19 mouse cellular contexts compared by ENCODE assay signal in genomic region chr4:127353951-127354438, GRCm38 (mm10). TPM values are rescaled to one million over a fixed set of nuclear protein-coding genes. Genes with fewer than 3 reads are reported as not detected.
DNase-seq lines count a peak whose midpoint lies in the region; ATAC-seq lines count a peak whose summit lies in the region.
"Had no signal": no experiment of that assay in that cellular context is flagged by ENCODE, and none has a peak within 500 bp of the region (broad histone marks: within the 10 kb centered on the region; RNA-seq: fewer than 3 reads in every experiment).

Gene Gjb4, minus strand, starts transcription at chr4:127354081.

- no peaks in the 10 kb centered on the region for H3K36me3 ChIP-seq in embryonic facial prominence, embryonic 13.5 days
- no peaks in the 10 kb centered on the region for H3K36me3 ChIP-seq in embryonic facial prominence, embryonic 10.5 days (replicated peaks)
- H3K36me3 ChIP-seq in hindbrain, embryonic 10.5 days: no peaks in the 10 kb centered on the region
- no peaks in the 10 kb centered on the region for H3K36me3 ChIP-seq in hindbrain, embryonic 11.5 days (ENCODE audit: control insufficient read depth, insufficient read depth, low read length)
- H3K36me3 ChIP-seq in midbrain, embryonic 10.5 days: no peaks in the 10 kb centered on the region
- no peaks in the 10 kb centered on the region for H3K36me3 ChIP-seq in midbrain, embryonic 14.5 days (ENCODE audit: control insufficient read depth, insufficient read depth, low read length)
- H3K36me3 ChIP-seq: limb, embryonic 13.5 days had no signal

- no peaks in the 10 kb centered on the region for H3K9me3 ChIP-seq in embryonic facial prominence, embryonic 13.5 days
- no peaks in the 10 kb centered on the region for H3K9me3 ChIP-seq in embryonic facial prominence, embryonic 10.5 days
- H3K9me3 ChIP-seq in hindbrain, embryonic 10.5 days: no peaks in the 10 kb centered on the region
- no peaks in the 10 kb centered on the region for H3K9me3 ChIP-seq in hindbrain, embryonic 11.5 days (ENCODE audit: control insufficient read depth, low read length)
- H3K9me3 ChIP-seq in midbrain, embryonic 10.5 days (replicated peaks): no peaks in the 10 kb centered on the region
- no peaks in the 10 kb centered on the region for H3K9me3 ChIP-seq in midbrain, embryonic 14.5 days (ENCODE audit: control insufficient read depth, low read length)
- H3K9me3 ChIP-seq: limb, embryonic 13.5 days had no signal

- 24% methylated on average over 8 of the region's 8 CpGs for WGBS in embryonic facial prominence, embryonic 13.5 days
- 39% methylated on average over 8 of the region's 8 CpGs for WGBS in embryonic facial prominence, embryonic 10.5 days
- WGBS in hindbrain, embryonic 10.5 days: 37% methylated on average over 8 of the region's 8 CpGs
- 50% methylated on average over 8 of the region's 8 CpGs for WGBS in hindbrain, embryonic 11.5 days
- WGBS in midbrain, embryonic 10.5 days: 53% methylated on average over 8 of the region's 8 CpGs
- WGBS in midbrain, embryonic 14.5 days: 27% methylated on average over 8 of the region's 8 CpGs

- H3K4me2 ChIP-seq in embryonic facial prominence, embryonic 13.5 days: no peak within 1 kb of the TSS
- no peak within 1 kb of the TSS for H3K4me2 ChIP-seq in hindbrain, embryonic 11.5 days (replicated peaks; ENCODE audit: low read depth, low read length)
- H3K4me2 ChIP-seq in midbrain, embryonic 14.5 days (ENCODE audit: low read length): no peak within 1 kb of the TSS
- H3K4me2 ChIP-seq: limb, embryonic 13.5 days had no signal

- no peak within 1 kb of the TSS for H3K9ac ChIP-seq in embryonic facial prominence, embryonic 13.5 days
- no peak within 1 kb of the TSS for H3K9ac ChIP-seq in hindbrain, embryonic 11.5 days (ENCODE audit: low read depth, low read length)
- no peak within 1 kb of the TSS for H3K9ac ChIP-seq in midbrain, embryonic 14.5 days (replicated peaks; ENCODE audit: low read length)
- H3K9ac ChIP-seq: forebrain, postnatal 0 days; limb, embryonic 13.5 days had no signal

- peak; percentile 21; the same call in 1 of the 2 replicates for ATAC-seq in embryonic facial prominence, embryonic 13.5 days (ENCODE audit: insufficient number of reproducible peaks, insufficient read depth, low FRiP score, low TSS enrichment, low read depth)
- no peak for ATAC-seq in hindbrain, embryonic 11.5 days (ENCODE audit: low FRiP score)
- no peak for ATAC-seq in midbrain, embryonic 14.5 days (ENCODE audit: low FRiP score, low TSS enrichment)
- ATAC-seq in megakaryocyte progenitor cell, adult 5-6 weeks (replicated peaks; ENCODE audit: poor library complexity): no peak
- ATAC-seq: activated CD4-positive, CD25-positive, alpha-beta regulatory T cell, adult 4 months; forebrain, postnatal 0 days; inflammation-experienced regulatory T-cells, adult 6 months had no signal

- DNase-seq in embryonic facial prominence, embryonic 10.5 days (ENCODE audit: low spot score): no peak
- no peak for DNase-seq in hindbrain, embryonic 10.5 days (ENCODE audit: low spot score)
- no peak for DNase-seq in hindbrain, embryonic 11.5 days (ENCODE audit: low spot score)
- DNase-seq in midbrain, embryonic 10.5 days (ENCODE audit: low spot score): no peak
- no peak for DNase-seq in midbrain, embryonic 14.5 days
- no peak for DNase-seq in left cerebral cortex, adult 8-10 months (ENCODE audit: low spot score in 2 of 2)
- DNase-seq: cerebellum, adult 11 months; cerebellum, postnatal 36 days; forebrain, postnatal 0 days; gastrocnemius, postnatal 14 days; thymus, adult 18-20 months had no signal

- no peak within 1 kb of the TSS for H3K4me3 ChIP-seq in embryonic facial prominence, embryonic 13.5 days
- H3K4me3 ChIP-seq in embryonic facial prominence, embryonic 10.5 days: no peak within 1 kb of the TSS
- no peak within 1 kb of the TSS for H3K4me3 ChIP-seq in hindbrain, embryonic 10.5 days
- H3K4me3 ChIP-seq in hindbrain, embryonic 11.5 days (ENCODE audit: low read depth, low read length): no peak within 1 kb of the TSS
- no peak within 1 kb of the TSS for H3K4me3 ChIP-seq in midbrain, embryonic 10.5 days
- H3K4me3 ChIP-seq in midbrain, embryonic 14.5 days (replicated peaks; ENCODE audit: low read depth, low read length): no peak within 1 kb of the TSS
- H3K4me3 ChIP-seq: limb, embryonic 13.5 days had no signal

- no peak within 1 kb of the TSS for H3K27ac ChIP-seq in embryonic facial prominence, embryonic 13.5 days
- no peak within 1 kb of the TSS for H3K27ac ChIP-seq in embryonic facial prominence, embryonic 10.5 days (replicated peaks)
- H3K27ac ChIP-seq in hindbrain, embryonic 10.5 days: peak within 1 kb of the TSS; percentile 45; the same call in 1 of the 2 replicates
- no peak within 1 kb of the TSS for H3K27ac ChIP-seq in hindbrain, embryonic 11.5 days (ENCODE audit: low read depth, low read length)
- H3K27ac ChIP-seq in midbrain, embryonic 10.5 days (replicated peaks): peak within 1 kb of the TSS; percentile 38
- no peak within 1 kb of the TSS for H3K27ac ChIP-seq in midbrain, embryonic 14.5 days (replicated peaks; ENCODE audit: low read depth, low read length)
- H3K27ac ChIP-seq: limb, embryonic 13.5 days had no signal

- 0 out of 2 replicates have a peak, but pooled peaks cover 2% of the 10 kb centered on the region for H3K27me3 ChIP-seq in embryonic facial prominence, embryonic 13.5 days
- H3K27me3 ChIP-seq in embryonic facial prominence, embryonic 10.5 days (replicated peaks; ENCODE audit: low read depth, poor library complexity, severe bottlenecking): peaks cover 15% of the 10 kb centered on the region
- H3K27me3 ChIP-seq in hindbrain, embryonic 10.5 days (ENCODE audit: insufficient read depth, poor library complexity, severe bottlenecking): peaks cover 7% of the 10 kb centered on the region; the same call in 1 of the 2 replicates
- no peaks in the 10 kb centered on the region for H3K27me3 ChIP-seq in hindbrain, embryonic 11.5 days (ENCODE audit: control insufficient read depth, insufficient read depth, low read length)
- H3K27me3 ChIP-seq in midbrain, embryonic 10.5 days (ENCODE audit: low read depth, poor library complexity, severe bottlenecking): peaks cover 13% of the 10 kb centered on the region
- H3K27me3 ChIP-seq in midbrain, embryonic 14.5 days (ENCODE audit: control insufficient read depth, insufficient read depth, low read length): no peaks in the 10 kb centered on the region
- H3K27me3 ChIP-seq: limb, embryonic 13.5 days had no signal

- peaks cover 21% of the 10 kb centered on the region for H3K4me1 ChIP-seq in embryonic facial prominence, embryonic 13.5 days
- peaks cover 22% of the 10 kb centered on the region for H3K4me1 ChIP-seq in embryonic facial prominence, embryonic 10.5 days
- H3K4me1 ChIP-seq in hindbrain, embryonic 10.5 days (replicated peaks): peaks cover 45% of the 10 kb centered on the region
- H3K4me1 ChIP-seq in hindbrain, embryonic 11.5 days (replicated peaks; ENCODE audit: control insufficient read depth, insufficient read depth, low read length): 0 out of 2 replicates have a peak, but pooled peaks cover 2% of the 10 kb centered on the region
- peaks cover 29% of the 10 kb centered on the region for H3K4me1 ChIP-seq in midbrain, embryonic 10.5 days
- H3K4me1 ChIP-seq in midbrain, embryonic 14.5 days (ENCODE audit: control insufficient read depth, insufficient read depth, low read length): 0 out of 2 replicates have a peak, but pooled peaks cover 3% of the 10 kb centered on the region

RNA-seq across cellular contexts. Expression of gene Gjb4, which starts in this region (rescaled TPM):
- polyA plus RNA-seq in embryonic facial prominence, embryonic 13.5 days (2015; fragmentation: Nextera tagmentation; extraction: Ambion mirVana): 0.14 and 0.36 TPM in 2 replicates
- polyA plus RNA-seq in embryonic facial prominence, embryonic 10.5 days (2016; fragmentation: Nextera tagmentation; extraction: Ambion mirVana): not detected in 2 replicates
- polyA plus RNA-seq in hindbrain, embryonic 10.5 days (2016; fragmentation: Nextera tagmentation; extraction: Ambion mirVana): 0.15 and 0.21 TPM in 2 replicates
- 0.24 and 0.39 TPM in 2 replicates for polyA plus RNA-seq in hindbrain, embryonic 11.5 days (2014; fragmentation: Nextera tagmentation; extraction: Ambion mirVana)
- 0.10 TPM in 1 of 2 replicates, not detected in the other for polyA plus RNA-seq in midbrain, embryonic 10.5 days (2016; fragmentation: Nextera tagmentation; extraction: Ambion mirVana)
- polyA plus RNA-seq in midbrain, embryonic 14.5 days (2014; fragmentation: Nextera tagmentation; extraction: Ambion mirVana): not detected in 2 replicates
- total RNA-seq in megakaryocyte progenitor cell, adult 5-6 weeks (2015): not detected in 2 replicates
- total RNA-seq in megakaryocyte progenitor cell, adult 5-6 weeks (2017): not detected in 2 replicates
- not detected for total RNA-seq in left cerebral cortex, adult 8-10 months (2022)
- total RNA-seq: forebrain, postnatal 0 days; gastrocnemius, postnatal 14 days; heart, postnatal 4 days; layer of hippocampus, postnatal 25 days; MEL had no signal
- polyA plus RNA-seq: activated CD4-positive, CD25-positive, alpha-beta regulatory T cell, adult 4 months; forebrain, postnatal 0 days; inflammation-experienced regulatory T-cells, adult 6 months; limb, embryonic 13.5 days had no signal

Comparison
In these comparisons a context has a peak if more than half of its experiments do, and no peak if none do; other contexts are left out.
1. H3K27ac ChIP-seq: peak in hindbrain, embryonic 10.5 days (single experiment) and midbrain, embryonic 10.5 days (single experiment); none in embryonic facial prominence, embryonic 13.5 days (single experiment), embryonic facial prominence, embryonic 10.5 days (single experiment), hindbrain, embryonic 11.5 days (single experiment) and midbrain, embryonic 14.5 days (single experiment).
2. Peak in ATAC-seq in embryonic facial prominence, embryonic 13.5 days; RNA of the gene not detected or under 1 TPM.